Mouse (Mus musculus): ENCODE data around the gene Pbld2. TPM values are rescaled to one million over a fixed set of nuclear protein-coding genes. Genes with fewer than 3 reads are reported as not detected.
A peak's percentile ranks its signal among the peaks of the same experiment; 100 is the strongest.
"Not testable (repeated sequence)": the region's sequence is repeated elsewhere in the genome, so short reads cannot be mapped to it uniquely, and the experiment has no call there.

Pbld2 gene
- total and polyA plus RNA-seq, 3 experiments = 0.19 to 0.72 (median 0.26) TPM

DNA sequence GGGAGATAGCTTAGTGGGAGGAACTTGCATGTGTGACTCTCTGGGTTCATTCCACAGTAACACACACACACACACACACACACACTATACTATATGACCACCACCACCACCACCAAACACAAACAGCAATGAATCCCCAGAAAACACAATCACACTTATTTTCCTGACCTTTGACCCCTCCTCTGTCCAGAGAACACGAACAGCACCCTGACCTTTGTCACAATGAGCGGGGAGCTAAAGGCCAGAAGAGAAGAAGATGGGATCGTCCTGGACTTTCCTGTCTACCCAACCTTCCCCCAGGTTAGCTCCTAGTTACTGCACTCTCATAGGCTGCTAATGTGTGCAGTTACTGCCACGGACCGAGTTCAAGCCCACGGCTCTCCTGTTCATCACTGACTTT, 27.9 kb downstream of the Pbld2 start:
- Histone ChIP-seq H3K9ac (ENCODE audit: insufficient read depth, low read depth) (no peak overlapping the region), H3K79me2 (replicated peaks; ENCODE audit: control insufficient read depth, extremely low read depth, insufficient read depth, poor library complexity, severe bottlenecking) (no peaks in the 10 kb centered on the region), H3K27me3 (replicated peaks) (no peaks in the 10 kb centered on the region), H3K36me3 (replicated peaks in 1 of 2; ENCODE audit: control insufficient read depth in 1 of 2, insufficient read depth in 1 of 2, low read length in 1 of 2) (no peaks in the 10 kb centered on the region), H3K27ac (ENCODE audit: insufficient read depth, low read depth) (no peak overlapping the region), H3K4me1 (ENCODE audit: control insufficient read depth in 1 of 2, insufficient read depth in 2 of 2) (peaks cover 9 to 28% of the 10 kb centered on the region in 2 experiments; a peak in 3 of 4 replicates), H3K9me3 (replicated peaks; ENCODE audit: low read length) (no peaks in the 10 kb centered on the region), H3K4me3 (replicated peaks in 1 of 3; ENCODE audit: low read depth in 2 of 3, low read length in 2 of 3, poor library complexity in 1 of 3) (no peak overlapping the region), H3K4me2 (ENCODE audit: insufficient read depth, low read depth, poor library complexity, severe bottlenecking) (no peak overlapping the region)
- in situ Hi-C loops (cut with MboI; ENCODE audit: low pct_ligation_motif_present, low pct_unique_long_range_greater_than_20kb, low sequenced_read_pairs) (no loop called here), dilution Hi-C loops (cut with MboI; ENCODE audit: extremely low pct_ligation_motif_present, extremely low pct_unique_long_range_greater_than_20kb, low sequenced_read_pairs) (no loop called here)
- TF ChIP-seq ZNF384 (IDR thresholded peaks at IDR 0.05; ENCODE audit: low read depth, low read length) (no peak), UBTF (IDR thresholded peaks at IDR 0.05; ENCODE audit: low read depth, low read length) (no peak), BHLHE40 (IDR thresholded peaks at IDR 0.05; ENCODE audit: low read depth, low read length) (no peak), PAX5 (IDR thresholded peaks at IDR 0.05; ENCODE audit: low read length) (no peak), MEF2A (IDR thresholded peaks at IDR 0.05; ENCODE audit: borderline replicate concordance, low read depth, low read length) (no peak), ZKSCAN1 (IDR thresholded peaks at IDR 0.05; ENCODE audit: borderline replicate concordance, low read depth, low read length) (no peak), MXI1 (IDR thresholded peaks at IDR 0.05; ENCODE audit: low read depth, low read length) (no peak)
- no peak for DNase-seq (ENCODE audit: extremely low read depth)

DNA sequence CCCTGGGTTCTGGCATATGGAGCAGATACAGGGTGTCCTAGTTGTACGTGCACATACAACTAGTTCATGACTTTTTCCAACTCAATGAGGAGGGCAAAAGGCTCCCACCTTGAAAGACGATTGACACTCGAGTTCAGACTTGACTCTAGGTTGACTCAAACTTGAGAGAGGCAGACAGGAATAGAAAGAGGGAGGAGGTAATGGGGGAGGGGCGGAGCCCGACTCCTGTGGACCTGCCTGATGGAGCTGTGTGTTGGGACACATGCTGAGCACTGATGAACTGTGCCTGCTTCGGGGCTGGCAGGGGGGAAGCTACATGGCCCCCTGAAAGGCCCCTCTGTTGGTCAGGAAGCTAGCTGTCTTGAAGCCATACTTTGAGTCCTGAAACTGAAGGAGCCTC, 28.9 kb downstream of the Pbld2 start:
- Histone ChIP-seq H3K27me3 (replicated peaks) (no peaks in the 10 kb centered on the region), H3K27ac (ENCODE audit: insufficient read depth, low read depth) (no peak overlapping the region), H3K36me3 (replicated peaks in 1 of 2; ENCODE audit: control insufficient read depth in 1 of 2, insufficient read depth in 1 of 2, low read length in 1 of 2) (no peaks in the 10 kb centered on the region), H3K79me2 (replicated peaks; ENCODE audit: control insufficient read depth, extremely low read depth, insufficient read depth, poor library complexity, severe bottlenecking) (no peaks in the 10 kb centered on the region), H3K9me3 (replicated peaks; ENCODE audit: low read length) (no peaks in the 10 kb centered on the region), H3K4me3 (replicated peaks in 1 of 3; ENCODE audit: low read depth in 2 of 3, low read length in 2 of 3, poor library complexity in 1 of 3) (no peak overlapping the region), H3K4me1 (ENCODE audit: control insufficient read depth in 1 of 2, insufficient read depth in 2 of 2) (peaks cover 4 to 20% of the 10 kb centered on the region in 2 experiments; a peak in 3 of 4 replicates), H3K4me2 (ENCODE audit: insufficient read depth, low read depth, poor library complexity, severe bottlenecking) (no peak overlapping the region), H3K9ac (ENCODE audit: insufficient read depth, low read depth) (no peak overlapping the region)
- peak; percentile 19 for DNase-seq (ENCODE audit: extremely low read depth)
- dilution Hi-C loops (cut with MboI; ENCODE audit: extremely low pct_ligation_motif_present, extremely low pct_unique_long_range_greater_than_20kb, low sequenced_read_pairs) = no loop called here
- no peak for TF ChIP-seq USF1 (IDR thresholded peaks at IDR 0.05; ENCODE audit: low read depth, low read length)
- peak; percentile 52; the same call in 1 of the 2 replicates for TF ChIP-seq CHD2 (IDR thresholded peaks at IDR 0.05; ENCODE audit: low read length)
- in situ Hi-C loops (cut with MboI; ENCODE audit: low pct_ligation_motif_present, low pct_unique_long_range_greater_than_20kb, low sequenced_read_pairs) = no loop called here

- H3K79me2 ChIP-seq (replicated peaks; ENCODE audit: control insufficient read depth, extremely low read depth, insufficient read depth, poor library complexity, severe bottlenecking); H3K27me3 ChIP-seq (replicated peaks); H3K4me2 ChIP-seq (ENCODE audit: insufficient read depth, low read depth, poor library complexity, severe bottlenecking); H3K4me3 ChIP-seq (replicated peaks in 1 of 3; ENCODE audit: low read depth in 2 of 3, low read length in 2 of 3, poor library complexity in 1 of 3); H3K9me3 ChIP-seq (replicated peaks; ENCODE audit: low read length); H3K36me3 ChIP-seq (replicated peaks in 1 of 2; ENCODE audit: control insufficient read depth in 1 of 2, insufficient read depth in 1 of 2, low read length in 1 of 2); DNase-seq (ENCODE audit: extremely low read depth); in situ Hi-C loops (cut with MboI; ENCODE audit: low pct_ligation_motif_present, low pct_unique_long_range_greater_than_20kb, low sequenced_read_pairs); H3K27ac ChIP-seq (ENCODE audit: insufficient read depth, low read depth); dilution Hi-C loops (cut with MboI; ENCODE audit: extremely low pct_ligation_motif_present, extremely low pct_unique_long_range_greater_than_20kb, low sequenced_read_pairs); H3K9ac ChIP-seq (ENCODE audit: insufficient read depth, low read depth): not testable (repeated sequence)
- H3K4me1 ChIP-seq (ENCODE audit: control insufficient read depth in 1 of 2, insufficient read depth in 2 of 2) = peaks cover 4 to 13% of the 10 kb centered on the region in 2 experiments; a peak in 3 of 4 replicates
Observed at GRCm38 (mm10) chr10:63054071-63054470, 30.0 kb downstream of the Pbld2 start.

All from CH12.LX (cell line).